Mouse (Mus musculus) lung, adult 2 months (tissue): ENCODE measurements around the gene Szt2.

Source experiments
- CTCF ChIP-seq: fragments of 200-500 bp; IDR thresholded peaks from 2 replicates; pipeline ENCODE4 v1.5.1; 2011; ENCODE audit warnings: mild to moderate bottlenecking, low read length, control low read depth; ENCODE audit not compliant: insufficient read depth
- POLR2A ChIP-seq: fragments of 200-500 bp; IDR thresholded peaks from 2 replicates; pipeline ENCODE4 v1.6.1; 2011; ENCODE audit warnings: low read depth, mild to moderate bottlenecking, control low read depth, low read length, borderline replicate concordance; ENCODE audit errors: extremely low read depth

DNA sequence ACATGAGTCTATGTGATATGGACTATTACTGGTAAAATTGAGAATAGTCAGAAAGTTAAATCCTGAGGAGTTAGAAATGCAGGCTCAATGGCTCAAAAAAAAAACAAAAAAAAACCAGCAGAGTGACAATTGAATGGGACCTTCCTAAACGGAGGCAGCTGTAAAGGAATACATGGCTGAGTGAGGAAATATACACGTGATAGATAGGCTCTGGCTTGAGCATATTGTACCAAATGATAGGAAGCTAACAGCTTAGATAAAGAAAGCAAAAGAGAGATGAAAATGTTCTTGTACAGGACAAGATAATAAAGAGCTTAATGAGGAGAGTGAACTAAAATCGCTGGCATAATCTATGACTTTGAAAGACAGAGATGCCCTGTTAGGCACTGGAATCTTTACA is 54.8 kb downstream of the Szt2 start:
- TF ChIP-seq CTCF, result no peak
- TF ChIP-seq POLR2A, result no peak
